Mouse (Mus musculus) right cerebral cortex, postnatal 25 days (tissue): Measurements from ENCODE around the gene Arhgap11a.

Experiments used
- DNase-seq: peaks from one replicate; pipeline ENCODE4 v3.0.0; 2022

Gene Arhgap11a

DNA sequence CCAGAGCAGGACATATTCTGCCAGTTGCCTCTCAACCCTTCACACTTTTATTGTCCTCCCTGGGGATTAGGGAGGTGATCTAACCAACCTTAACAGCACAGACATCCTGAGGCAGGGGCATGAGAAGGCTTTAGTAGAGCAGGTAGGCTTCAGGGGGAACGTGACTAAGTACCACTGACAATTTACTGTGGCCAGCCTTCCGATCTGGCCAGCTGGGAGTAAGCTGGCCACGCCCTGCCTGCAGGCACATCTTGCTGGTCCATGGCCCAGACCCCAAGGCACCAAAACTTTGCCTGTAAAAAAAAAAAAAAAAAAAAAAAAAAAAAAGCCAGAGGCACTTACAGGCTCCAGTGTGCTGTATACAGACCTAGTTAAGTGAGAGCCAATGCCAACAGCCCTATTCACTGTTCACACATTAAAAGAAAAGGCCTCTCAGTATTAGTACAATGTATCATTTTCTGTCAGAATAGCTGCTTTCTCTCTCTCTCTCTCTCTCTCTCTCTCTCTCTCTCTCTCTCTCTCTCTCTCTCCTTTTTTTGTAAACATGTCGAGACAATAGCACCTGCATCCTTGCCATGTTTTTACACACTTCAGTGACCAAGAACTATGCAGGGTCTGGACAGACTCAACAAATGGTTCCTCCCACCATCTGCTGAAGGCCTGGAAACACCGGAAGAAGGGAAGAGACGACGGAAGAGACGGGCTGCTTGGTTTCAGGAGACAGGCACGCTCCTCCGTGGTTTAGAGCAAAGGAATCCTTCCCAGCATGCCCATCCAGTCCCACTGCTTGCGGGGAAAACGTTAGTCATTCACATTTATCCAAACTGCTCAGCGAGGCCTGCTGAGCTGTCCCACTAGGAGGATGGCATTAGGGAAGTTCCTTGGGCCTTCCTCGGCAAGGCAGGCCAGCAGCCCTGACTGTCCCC is 30.5 kb downstream of the Arhgap11a start:
- DNase-seq = no peak

DNA sequence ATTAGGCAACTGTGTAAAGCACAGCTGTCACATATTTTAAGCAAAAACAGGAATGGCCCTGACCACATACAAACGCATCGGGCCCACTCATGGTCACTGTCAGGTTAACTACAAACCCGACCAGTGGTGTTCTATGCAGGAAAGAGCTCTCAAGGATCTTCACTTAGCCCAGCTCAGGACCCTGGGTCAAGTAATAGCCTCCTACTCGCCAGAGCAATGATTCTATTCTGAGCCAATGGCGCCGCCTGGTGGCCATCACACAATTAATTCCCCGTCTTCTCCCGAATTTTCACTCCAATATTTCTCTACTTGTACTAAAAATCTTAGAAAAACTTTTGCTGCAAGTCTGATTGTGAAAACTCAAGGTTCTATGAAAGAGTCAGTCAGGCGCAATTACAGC is 40.8 kb downstream of the Arhgap11a start:
- no peak for DNase-seq

- DNase-seq = no peak
Observed at GRCm38 (mm10) chr2:113806851-113807577, 41.4 kb downstream of the Arhgap11a start.

- no peak for DNase-seq
Observed at GRCm38 (mm10) chr2:113805765-113806164, 42.7 kb downstream of the Arhgap11a start.

- no peak for DNase-seq
Observed at GRCm38 (mm10) chr2:113803753-113804152, 44.7 kb downstream of the Arhgap11a start.

DNA sequence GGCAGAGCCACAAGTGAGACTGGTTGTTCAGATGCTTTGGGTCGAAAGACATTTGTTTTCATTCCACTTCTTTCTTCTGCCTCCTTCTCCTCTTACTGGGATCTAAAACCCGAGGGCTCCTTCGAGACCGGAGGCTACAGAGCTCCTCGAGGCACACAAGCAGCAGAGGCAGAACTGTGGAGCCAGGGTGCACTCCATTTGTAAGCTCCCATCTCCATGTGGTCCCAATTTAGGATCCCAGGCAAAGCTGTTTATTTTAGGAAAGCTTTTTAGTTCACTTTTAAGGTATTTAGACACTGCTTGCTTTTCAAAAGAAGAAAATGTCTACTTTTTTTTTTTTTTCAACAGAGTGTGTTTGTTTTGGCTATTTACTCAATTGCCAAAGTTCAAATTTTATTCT is 47.6 kb downstream of the Arhgap11a start:
- DNase-seq = no peak

- DNase-seq = no peak
Observed at GRCm38 (mm10) chr2:113798605-113799004, 49.9 kb downstream of the Arhgap11a start.

- DNase-seq = no peak
Observed at GRCm38 (mm10) chr2:113795186-113795585, 53.3 kb downstream of the Arhgap11a start.

- no peak for DNase-seq
Observed at GRCm38 (mm10) chr2:113793521-113793920, 54.9 kb downstream of the Arhgap11a start.

DNA sequence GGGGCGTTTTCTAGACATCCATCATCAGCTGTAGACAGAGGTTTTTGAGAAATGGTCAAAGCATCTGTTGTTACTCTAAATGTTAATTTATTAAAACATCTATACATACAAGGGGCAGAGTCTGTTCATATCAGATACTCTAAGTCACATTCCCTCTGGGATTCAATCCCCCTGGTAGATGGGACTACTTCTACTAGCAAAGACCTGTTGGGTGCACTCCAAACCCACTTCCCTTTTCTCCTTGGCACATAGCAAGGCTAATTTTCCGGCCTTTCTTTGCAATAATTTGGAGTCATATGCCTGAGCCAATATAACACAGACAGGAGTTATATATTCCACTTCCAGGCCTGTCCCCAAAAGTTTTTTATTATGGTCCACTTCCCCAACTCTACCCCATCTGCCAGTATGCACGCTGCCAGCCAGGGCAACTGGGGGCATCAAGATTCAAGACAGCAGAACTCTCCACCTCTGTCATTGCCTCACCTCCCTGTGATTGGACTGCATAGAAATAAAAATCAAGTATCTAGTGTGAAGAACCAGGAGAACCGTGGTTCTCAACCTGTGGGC is 59.6 kb downstream of the Arhgap11a start:
- DNase-seq = no peak

- no peak for DNase-seq
Observed at GRCm38 (mm10) chr2:113787882-113788281, 60.6 kb downstream of the Arhgap11a start.

DNA sequence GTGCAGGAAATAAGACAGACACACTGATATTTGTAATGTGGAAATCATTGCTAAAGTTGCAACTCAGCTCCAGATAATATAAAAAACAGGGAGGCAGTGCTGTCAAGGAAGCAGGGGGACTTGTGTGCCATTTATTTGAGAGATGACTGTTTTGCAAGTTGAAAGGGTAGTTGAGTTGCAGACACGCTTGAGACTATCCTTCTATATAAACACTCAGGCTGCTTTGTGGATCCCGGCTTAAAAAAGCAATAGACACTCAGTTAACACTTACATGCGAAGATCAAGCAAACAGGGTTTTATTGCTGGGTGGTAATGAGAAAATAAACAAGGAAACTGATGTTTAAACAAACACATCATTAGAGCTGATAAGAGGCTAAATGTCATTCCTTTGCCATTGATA is 63.6 kb downstream of the Arhgap11a start:
- DNase-seq = no peak

- no peak for DNase-seq
Observed at GRCm38 (mm10) chr2:113781521-113781920, 66.9 kb downstream of the Arhgap11a start.
